Mouse (Mus musculus) forebrain, embryonic 13.5 days (tissue): ENCODE measurements around the gene Il11ra1. TPM values are rescaled to one million over a fixed set of nuclear protein-coding genes. Genes with fewer than 3 reads are reported as not detected.
"Not testable (repeated sequence)": the region's sequence is repeated elsewhere in the genome, so short reads cannot be mapped to it uniquely, and the experiment has no call there.

Experiments
- ATAC-seq: fragments of 200-750 bp; cut with Nextera tagmentation; 2 replicates; pipeline ENCODE4 v1.8.0; 2017
- H3K27ac ChIP-seq: fragments of 300-500 bp; sonication (generic); 2 replicates; pipeline ENCODE4 v1.5.1; 2015; ENCODE audit warnings: inconsistent platforms, mild to moderate bottlenecking, moderate library complexity
- H3K27me3 ChIP-seq: fragments of 300-500 bp; sonication (generic); 2 replicates; pipeline ENCODE4 v1.6.1; 2015; ENCODE audit warnings: mild to moderate bottlenecking, inconsistent platforms
- H3K36me3 ChIP-seq: fragments of 300-500 bp; sonication (generic); 2 replicates; pipeline ENCODE4 v1.6.1; 2015; ENCODE audit warnings: mild to moderate bottlenecking, inconsistent platforms; ENCODE audit not compliant: poor library complexity, severe bottlenecking
- H3K4me1 ChIP-seq: fragments of 300-500 bp; sonication (generic); 2 replicates; pipeline ENCODE4 v1.6.1; 2015; ENCODE audit warnings: inconsistent platforms
- H3K4me2 ChIP-seq: fragments of 300-500 bp; sonication (generic); 2 replicates; pipeline ENCODE4 v1.6.1; 2015; ENCODE audit warnings: inconsistent platforms, mild to moderate bottlenecking, moderate library complexity
- H3K4me3 ChIP-seq: fragments of 300-500 bp; sonication (generic); 2 replicates; pipeline ENCODE4 v1.5.1; 2015; ENCODE audit warnings: mild to moderate bottlenecking, inconsistent platforms
- H3K9ac ChIP-seq: fragments of 300-500 bp; sonication (generic); 2 replicates; pipeline ENCODE4 v1.6.1; 2015; ENCODE audit warnings: mild to moderate bottlenecking, inconsistent platforms
- H3K9me3 ChIP-seq: fragments of 300-500 bp; sonication (generic); replicated peaks from 2 replicates; pipeline ENCODE4 v1.6.1; 2016; ENCODE audit warnings: inconsistent platforms
- WGBS: fragments of 180-500 bp; shearing (Covaris S2); methylation state at CpG from one replicate; pipeline ENCODE4 v1.1.7; 2015; 5-methylcytosine and 5-hydroxymethylcytosine counted together
- polyA plus RNA-seq: library from polyadenylated mRNA; unstranded; fragments of >200 nt; fragmentation: Nextera tagmentation; extraction: Ambion mirVana; gene quantifications from 2 replicates; pipeline ENCODE4 v1.2.1, GENCODE M21; 2015

Gene Il11ra1
- polyA plus RNA-seq, 1 experiment from 2014 or later: 28.1 TPM

DNA sequence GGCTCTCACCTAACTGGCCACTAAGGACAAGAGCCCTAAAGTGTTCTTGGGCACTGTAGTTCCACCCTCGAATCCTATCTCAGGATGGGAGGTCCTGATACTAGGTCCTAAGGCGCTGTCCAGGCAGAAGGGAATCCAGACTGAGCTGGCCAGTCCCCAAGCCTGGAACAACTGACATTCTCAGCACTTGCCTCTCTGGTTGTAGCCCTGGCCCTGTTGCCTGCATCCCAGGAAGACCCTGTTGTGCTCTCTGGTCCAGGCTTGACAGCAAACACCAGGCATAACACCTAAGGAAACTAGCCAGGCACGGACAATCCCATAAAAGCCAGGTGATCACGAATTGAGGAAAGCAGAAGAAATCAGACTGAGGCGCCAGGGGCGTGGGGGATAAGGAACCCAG, 17.0 kb upstream of the Il11ra1 start:
- H3K4me2 ChIP-seq: peak overlapping the region; percentile 48
- H3K36me3 ChIP-seq: 0 out of 2 replicates have a peak, but pooled peaks cover 8% of the 10 kb centered on the region
- H3K27ac ChIP-seq: peak overlapping the region; percentile 85
- 27% methylated on average over 6 of the region's 6 CpGs for WGBS
- H3K9me3 ChIP-seq: no peaks in the 10 kb centered on the region
- peaks cover 77% of the 10 kb centered on the region for H3K4me1 ChIP-seq
- H3K4me3 ChIP-seq: 0 out of 2 replicates have a peak overlapping the region, but pooled peaks have one; percentile 4
- no peaks in the 10 kb centered on the region for H3K27me3 ChIP-seq
- no peak for ATAC-seq
- peak overlapping the region; percentile 41 for H3K9ac ChIP-seq

DNA sequence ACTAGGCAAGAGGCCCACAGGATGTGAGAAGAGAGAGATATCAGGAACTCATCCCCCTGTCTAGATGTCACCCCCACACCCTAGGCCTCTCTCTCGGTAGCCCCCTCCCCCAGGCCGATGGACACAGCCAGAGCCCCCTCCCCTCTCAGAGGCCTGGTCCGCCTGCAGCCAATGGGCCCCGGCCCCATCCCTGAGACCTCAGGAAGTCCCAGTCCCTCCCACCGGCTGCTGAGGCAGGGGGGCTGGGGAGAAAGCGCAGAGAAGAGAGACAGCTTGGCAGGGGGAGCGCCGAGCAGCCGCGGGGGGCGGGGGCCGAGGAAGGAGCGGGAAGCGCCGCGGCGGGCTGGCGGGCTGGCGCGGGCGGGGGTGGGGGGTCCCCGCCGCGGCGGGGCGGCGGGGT, 16.5 kb upstream of the Il11ra1 start:
- H3K9ac ChIP-seq, H3K4me3 ChIP-seq, H3K27me3 ChIP-seq, H3K9me3 ChIP-seq, H3K36me3 ChIP-seq: not testable (repeated sequence)
- ATAC-seq: peak; percentile 57
- Histone ChIP-seq H3K4me1 (peaks cover 75% of the 10 kb centered on the region), H3K4me2 (peak overlapping the region; percentile 48), H3K27ac (peak overlapping the region; percentile 85)
- 0% methylated on average over 1 of the region's 27 CpGs for WGBS

DNA sequence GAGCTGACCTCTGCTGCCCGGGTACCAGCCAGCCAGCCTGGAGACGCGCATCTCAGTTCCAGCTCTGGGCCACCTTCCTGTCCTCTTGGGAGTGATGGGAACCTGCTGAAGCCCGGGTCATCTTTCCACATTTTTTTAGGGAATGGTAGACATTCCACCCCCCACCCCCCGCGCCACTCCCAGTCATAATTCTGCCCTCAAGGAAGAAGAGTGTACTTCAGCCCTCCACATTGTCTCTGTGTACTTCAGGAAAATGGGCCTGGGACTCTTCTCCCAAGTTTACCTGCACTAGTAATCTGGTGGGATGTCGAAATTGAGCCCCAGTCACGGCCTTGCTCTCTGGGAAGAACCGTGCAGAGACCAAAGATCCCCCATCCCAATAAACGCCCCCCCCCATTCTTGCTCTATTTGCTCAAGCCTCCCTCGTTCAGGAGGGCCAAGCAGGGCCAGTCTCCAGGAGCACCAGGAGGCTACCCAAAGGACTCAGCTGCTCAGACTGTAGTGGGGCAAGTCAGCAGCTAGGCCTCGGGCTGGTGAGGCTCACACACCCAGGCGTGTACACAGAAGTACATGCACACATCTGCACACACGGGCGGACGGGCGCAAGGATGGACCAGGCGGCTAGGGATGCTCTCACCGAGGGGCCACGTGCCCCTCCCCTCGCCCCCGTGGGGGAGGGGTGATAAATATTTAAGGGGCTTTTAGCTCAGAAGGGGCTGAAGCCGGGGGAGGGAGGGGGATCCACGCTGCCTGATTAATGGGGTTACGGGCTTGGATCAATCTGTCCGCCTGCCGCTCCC, 15.5 kb upstream of the Il11ra1 start:
- H3K4me3 ChIP-seq: peak overlapping the region; percentile 12; the same call in 1 of the 2 replicates
- not testable (repeated sequence) for H3K27me3 ChIP-seq, H3K9ac ChIP-seq, H3K9me3 ChIP-seq, H3K36me3 ChIP-seq
- H3K4me2 ChIP-seq: peak overlapping the region; percentile 43
- ATAC-seq: peak; percentile 39
- WGBS: 3% methylated on average over 23 of the region's 27 CpGs
- H3K4me1 ChIP-seq: peaks cover 75% of the 10 kb centered on the region
- H3K27ac ChIP-seq: peak overlapping the region; percentile 93

DNA sequence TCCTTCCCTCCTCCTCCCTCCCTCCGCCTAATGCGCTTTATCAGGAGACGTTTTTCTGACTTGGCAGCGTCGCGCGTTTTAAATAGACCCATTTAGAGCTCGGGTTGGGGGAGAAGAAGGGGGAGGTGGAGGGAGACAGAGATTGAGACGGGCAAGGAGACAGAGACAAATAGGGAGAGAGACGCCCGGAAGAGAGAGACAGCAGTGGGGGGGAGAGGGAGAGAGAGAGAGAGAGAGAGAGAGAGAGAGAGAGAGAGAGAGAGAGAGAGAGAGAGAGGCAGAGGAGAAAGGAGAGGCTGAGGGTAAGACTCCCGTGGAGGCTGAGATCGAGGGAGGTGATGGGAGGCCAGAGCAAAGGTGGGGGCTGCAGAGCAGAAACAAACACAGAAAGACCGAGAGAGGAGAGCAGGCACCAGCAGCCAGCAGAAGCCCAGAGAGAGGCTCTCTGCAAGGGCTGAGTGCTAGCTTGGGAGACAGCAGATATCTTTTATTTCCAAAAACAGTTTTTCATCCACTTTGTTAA, 14.8 kb upstream of the Il11ra1 start:
- not testable (repeated sequence) for H3K36me3 ChIP-seq, H3K9me3 ChIP-seq, H3K27me3 ChIP-seq, H3K9ac ChIP-seq, H3K4me3 ChIP-seq
- Histone ChIP-seq H3K4me2 (peak overlapping the region; percentile 43; the same call in 1 of the 2 replicates), H3K27ac (peak overlapping the region; percentile 93), H3K4me1 (peaks cover 68% of the 10 kb centered on the region)
- ATAC-seq: peak; percentile 5; the same call in 1 of the 2 replicates
- 0% methylated on average over 12 of the region's 14 CpGs for WGBS

DNA sequence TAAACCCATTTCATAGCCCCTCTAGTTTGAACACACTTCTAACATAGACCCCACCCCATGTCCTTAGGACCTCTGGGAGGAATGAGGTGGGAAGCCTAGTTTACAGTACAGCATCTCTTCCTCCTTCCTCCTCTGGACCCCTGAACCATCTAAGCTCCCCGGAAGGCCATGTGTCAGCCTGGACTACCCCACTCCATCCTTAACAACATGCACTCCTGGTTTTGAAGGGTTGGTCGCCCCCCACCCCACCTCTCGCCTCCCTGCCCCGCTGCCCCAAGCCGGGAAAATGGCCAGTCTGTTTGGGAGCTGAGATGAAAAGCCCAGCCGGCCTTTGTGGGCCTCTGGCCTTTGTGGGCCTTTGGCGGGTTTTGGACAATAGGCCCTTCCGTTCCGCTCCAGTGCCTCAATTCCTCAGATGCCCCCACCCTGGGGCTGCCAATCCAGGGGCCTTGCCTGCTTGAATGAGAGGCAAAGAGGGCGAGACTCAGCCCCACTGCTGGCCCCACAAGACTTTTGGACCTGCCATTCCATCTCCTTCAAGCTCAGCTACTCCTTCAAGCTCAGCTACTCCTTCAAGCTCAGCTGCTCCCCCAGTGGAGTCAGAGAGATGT, 13.8 kb upstream of the Il11ra1 start:
- not testable (repeated sequence) for H3K36me3 ChIP-seq, H3K4me3 ChIP-seq, H3K4me2 ChIP-seq, H3K9me3 ChIP-seq, ATAC-seq, H3K9ac ChIP-seq, H3K27me3 ChIP-seq
- 4% methylated on average over 10 of the region's 10 CpGs for WGBS
- Histone ChIP-seq H3K4me1 (peaks cover 58% of the 10 kb centered on the region), H3K27ac (peak overlapping the region; percentile 62)

DNA sequence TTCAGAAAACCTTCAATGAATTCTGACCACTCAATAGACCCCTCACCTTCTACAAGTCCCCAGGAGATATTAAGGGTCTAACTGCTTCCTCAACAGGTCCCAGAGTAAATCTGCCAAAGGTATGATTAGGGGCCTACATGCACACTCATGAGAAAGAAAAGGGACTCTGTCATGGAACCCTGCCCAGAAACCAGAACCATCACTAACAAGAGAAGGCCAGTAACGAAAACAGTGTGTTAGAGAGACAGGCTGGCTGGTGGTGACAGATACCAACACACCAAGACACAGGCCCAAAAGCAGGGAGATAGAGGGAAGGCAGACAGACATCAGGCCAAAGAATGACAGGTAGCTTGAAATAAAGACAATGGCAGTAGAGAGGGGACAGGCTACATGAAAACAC, 11.2 kb upstream of the Il11ra1 start:
- H3K9ac ChIP-seq, ATAC-seq, H3K36me3 ChIP-seq, H3K4me3 ChIP-seq, H3K9me3 ChIP-seq, H3K27me3 ChIP-seq, H3K4me2 ChIP-seq: not testable (repeated sequence)
- 31% methylated on average over 1 of the region's 1 CpGs for WGBS
- Histone ChIP-seq H3K4me1 (peaks cover 43% of the 10 kb centered on the region), H3K27ac (peak overlapping the region; percentile 55)

DNA sequence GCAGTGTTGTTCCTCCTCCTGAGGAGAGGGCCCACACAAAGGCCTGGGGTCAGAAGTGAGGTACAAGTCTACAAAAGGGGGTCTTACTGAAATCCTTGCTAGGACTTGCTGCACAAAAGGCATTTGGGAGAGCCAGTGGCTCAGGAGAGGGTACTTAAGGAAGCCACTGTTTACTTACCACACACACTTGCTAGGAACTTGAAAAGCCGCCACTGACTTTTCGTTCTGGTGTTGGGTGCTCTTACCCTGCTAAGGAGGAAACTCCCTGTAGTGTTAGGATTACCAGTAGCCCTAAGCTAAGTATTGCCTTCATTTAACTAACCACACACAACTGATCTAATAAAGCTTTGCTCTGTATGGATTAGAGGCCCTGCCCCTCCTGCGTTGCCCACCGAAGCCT, 9.8 kb upstream of the Il11ra1 start:
- H3K9me3 ChIP-seq, H3K27ac ChIP-seq, H3K27me3 ChIP-seq, ATAC-seq, H3K4me3 ChIP-seq, H3K9ac ChIP-seq, H3K36me3 ChIP-seq, H3K4me2 ChIP-seq: not testable (repeated sequence)
- peaks cover 39% of the 10 kb centered on the region for H3K4me1 ChIP-seq
- no CpG with 5 or more reads among the region's 4 CpGs for WGBS

DNA sequence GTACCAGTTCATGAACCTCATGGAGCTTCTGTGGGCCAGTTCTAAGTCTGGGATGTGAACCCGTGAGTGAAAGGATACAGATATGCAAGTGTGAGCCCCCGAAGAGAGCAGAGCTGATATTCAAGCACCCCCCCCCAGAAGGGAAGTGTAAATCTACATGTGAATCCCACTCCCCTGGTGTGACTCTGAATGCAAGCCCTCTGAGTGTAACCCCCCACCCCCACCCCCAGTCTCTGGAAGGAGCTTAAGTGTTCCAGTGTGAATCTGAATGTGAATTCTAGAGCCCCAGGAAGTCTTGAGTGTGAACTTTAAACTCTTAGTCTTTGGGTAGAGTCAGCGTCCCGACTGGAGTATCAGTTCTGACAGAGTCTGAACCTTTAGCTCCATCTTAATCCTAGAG, 6.3 kb upstream of the Il11ra1 start:
- not testable (repeated sequence) for ATAC-seq, H3K9me3 ChIP-seq, H3K27me3 ChIP-seq, H3K36me3 ChIP-seq, H3K27ac ChIP-seq
- peak overlapping the region; percentile 51 for H3K4me2 ChIP-seq
- 5% methylated on average over 4 of the region's 4 CpGs for WGBS
- 0 out of 2 replicates have a peak overlapping the region, but pooled peaks have one; percentile 14 for H3K9ac ChIP-seq
- peaks cover 13% of the 10 kb centered on the region for H3K4me1 ChIP-seq
- peak overlapping the region; percentile 18; the same call in 1 of the 2 replicates for H3K4me3 ChIP-seq

DNA sequence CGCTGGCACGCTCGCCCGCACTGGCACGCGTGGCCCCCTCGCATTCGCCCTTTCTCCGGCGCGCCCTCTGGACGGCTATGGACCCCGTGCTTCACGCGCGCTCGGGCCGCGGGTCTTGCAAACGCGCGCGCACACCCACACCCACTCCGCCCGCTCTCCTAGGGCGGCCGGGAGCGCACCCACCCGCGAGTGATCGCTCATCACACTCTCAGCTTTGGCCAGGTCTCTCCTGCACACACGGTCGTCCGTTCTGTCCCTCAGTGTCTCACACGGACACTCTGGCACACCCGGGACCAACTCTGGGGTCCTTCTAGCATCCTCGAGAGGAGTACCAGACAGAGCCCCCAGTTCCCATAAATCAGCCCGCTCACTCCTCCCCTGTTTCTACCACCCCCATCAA, 4.0 kb upstream of the Il11ra1 start:
- not testable (repeated sequence) for H3K36me3 ChIP-seq, H3K27ac ChIP-seq, H3K4me1 ChIP-seq, H3K9me3 ChIP-seq, H3K27me3 ChIP-seq, H3K9ac ChIP-seq, ATAC-seq
- H3K4me3 ChIP-seq: peak overlapping the region; percentile 26
- H3K4me2 ChIP-seq: peak overlapping the region; percentile 49
- 3% methylated on average over 19 of the region's 38 CpGs for WGBS

DNA sequence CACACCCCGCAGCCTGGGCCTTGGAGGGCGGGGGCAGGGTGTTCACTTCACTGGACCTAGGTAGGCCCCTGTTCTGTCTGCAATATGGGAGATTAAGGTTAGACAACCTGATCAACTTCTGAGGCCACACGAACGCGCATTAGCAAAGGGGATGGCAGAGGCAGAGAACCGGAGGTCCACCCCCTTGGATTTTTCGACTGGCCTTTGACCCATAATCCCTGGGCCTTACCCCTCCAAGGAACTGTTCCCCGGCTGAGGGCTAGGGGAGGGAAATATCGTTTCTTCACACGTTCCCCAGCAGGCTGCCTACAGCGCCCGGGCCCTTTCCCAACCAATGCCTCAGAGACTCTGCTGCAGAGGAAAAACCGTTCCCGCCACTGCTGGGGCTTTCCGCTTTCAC, 3.3 kb upstream of the Il11ra1 start:
- H3K4me2 ChIP-seq, H3K9ac ChIP-seq, H3K27ac ChIP-seq, ATAC-seq, H3K27me3 ChIP-seq, H3K36me3 ChIP-seq, H3K4me3 ChIP-seq, H3K9me3 ChIP-seq, H3K4me1 ChIP-seq: not testable (repeated sequence)
- WGBS: 7% methylated on average over 14 of the region's 15 CpGs

DNA sequence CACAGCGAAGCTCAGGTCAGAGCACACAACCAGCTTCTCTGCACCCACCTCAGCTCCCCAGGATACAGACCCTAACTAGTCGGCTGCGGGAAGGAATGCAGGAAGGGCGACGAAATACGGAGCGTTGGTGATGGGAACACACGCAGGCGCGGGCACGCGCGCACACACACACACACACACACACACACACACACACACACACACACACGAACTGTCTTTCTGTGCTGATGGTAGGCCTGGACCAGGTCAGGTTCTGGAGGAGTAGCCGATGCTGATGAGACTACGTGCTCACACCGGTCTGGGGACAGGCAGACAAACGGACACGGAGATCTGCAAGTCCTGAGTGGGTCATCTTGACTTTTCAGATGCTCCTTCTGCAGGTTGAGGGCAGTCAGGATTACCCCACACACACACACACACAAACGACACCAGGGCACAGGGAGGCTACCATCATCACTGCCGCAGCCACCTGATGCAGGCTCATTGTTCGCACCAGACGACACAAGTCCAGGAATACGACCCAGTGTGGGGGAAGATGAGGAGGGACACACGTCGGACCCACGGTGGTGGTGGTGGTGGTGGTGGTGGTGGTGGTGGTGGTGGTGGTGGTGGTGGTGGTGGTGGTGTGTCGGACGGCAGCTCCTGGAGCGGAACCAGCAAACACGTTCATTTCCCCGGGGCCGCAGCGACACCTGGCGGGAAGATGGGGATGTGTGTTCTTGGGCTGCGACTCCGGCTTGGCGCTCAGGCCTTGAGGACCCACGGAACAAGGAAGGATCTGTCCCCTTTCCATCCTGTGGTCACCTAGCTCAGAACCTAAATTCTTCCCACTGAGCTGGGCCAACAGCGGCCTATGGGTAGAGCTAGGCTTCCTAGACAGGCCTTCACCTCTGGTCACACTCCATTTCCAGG, 2.6 kb upstream of the Il11ra1 start, which contains the start of gene Cntfr:
Cntfr (minus strand) TSS at position 160 of the 912 bp plus-strand sequence.
- 14% methylated on average over 35 of the region's 40 CpGs for WGBS
- not testable (repeated sequence) for H3K4me1 ChIP-seq, ATAC-seq, H3K9ac ChIP-seq, H3K4me3 ChIP-seq, H3K27ac ChIP-seq, H3K27me3 ChIP-seq, H3K9me3 ChIP-seq, H3K36me3 ChIP-seq
- H3K4me2 ChIP-seq: peak within 1 kb of the TSS; percentile 49
